In the genomic region with DNA sequence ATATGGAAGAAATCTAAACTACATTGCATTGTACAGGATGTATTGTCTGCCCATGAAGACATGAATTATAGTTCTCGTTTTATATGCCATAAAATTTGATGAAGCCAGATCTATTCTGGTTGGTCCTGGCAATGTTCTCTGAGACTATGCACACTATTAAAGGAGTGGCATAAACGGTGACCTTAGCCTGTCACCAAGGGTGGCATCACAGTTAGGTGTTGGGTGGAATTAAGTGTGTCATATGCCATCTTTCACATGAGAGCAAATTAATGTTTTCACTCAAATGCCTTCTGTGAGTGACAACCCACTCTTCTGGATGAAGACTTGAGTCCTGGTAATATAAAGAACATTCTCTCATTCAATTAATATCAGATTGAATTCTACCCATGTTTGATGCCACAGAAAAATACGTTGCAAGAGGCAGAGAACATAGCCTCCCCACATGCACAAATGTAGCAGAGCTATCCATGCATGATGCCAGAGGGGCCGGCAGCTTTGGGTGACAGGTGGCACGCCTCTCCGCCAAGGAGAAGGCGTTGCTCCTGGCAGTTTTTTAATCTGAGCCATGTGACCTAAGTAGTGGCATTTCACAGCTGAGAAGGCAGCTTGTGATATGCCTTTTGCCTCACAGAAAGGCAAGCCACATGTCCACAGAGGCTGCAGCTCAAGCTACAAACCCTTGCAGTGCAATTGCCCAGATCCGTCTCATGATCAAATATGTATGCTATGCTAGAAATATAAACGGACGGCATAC, we compare ENCODE assay signal across 11 mouse cellular contexts. TPM values are rescaled to one million over a fixed set of nuclear protein-coding genes. Genes with fewer than 3 reads are reported as not detected.
DNase-seq lines count a peak whose midpoint lies in the region; ATAC-seq and TF ChIP-seq lines count a peak whose summit lies in the region.
"Had no signal": no experiment of that assay in that cellular context is flagged by ENCODE, and none has a peak within 500 bp of the region (broad histone marks: within the 10 kb centered on the region; RNA-seq: fewer than 3 reads in every experiment).

No protein-coding gene starts in this region.

- no peaks in the 10 kb centered on the region for H3K4me1 ChIP-seq in midbrain, embryonic 13.5 days (replicated peaks)
- no peaks in the 10 kb centered on the region for H3K4me1 ChIP-seq in midbrain, embryonic 16.5 days (ENCODE audit: control insufficient read depth, insufficient read depth, low read length)
- no peaks in the 10 kb centered on the region for H3K4me1 ChIP-seq in stomach, postnatal 0 days (replicated peaks; ENCODE audit: control insufficient read depth, insufficient read depth)
- H3K4me1 ChIP-seq: kidney, embryonic 15.5 days had no signal

- no peaks in the 10 kb centered on the region for H3K36me3 ChIP-seq in midbrain, embryonic 13.5 days
- no peaks in the 10 kb centered on the region for H3K36me3 ChIP-seq in midbrain, embryonic 16.5 days (ENCODE audit: control insufficient read depth, insufficient read depth, low read length)
- H3K36me3 ChIP-seq in stomach, postnatal 0 days (ENCODE audit: control insufficient read depth, insufficient read depth, low read length), result no peaks in the 10 kb centered on the region
- H3K36me3 ChIP-seq: kidney, embryonic 15.5 days had no signal

- H3K4me2 ChIP-seq in midbrain, embryonic 13.5 days (replicated peaks), result no peak overlapping the region
- no peak overlapping the region for H3K4me2 ChIP-seq in midbrain, embryonic 16.5 days (ENCODE audit: low read length)
- no peak overlapping the region for H3K4me2 ChIP-seq in stomach, postnatal 0 days (replicated peaks; ENCODE audit: low read depth)
- H3K4me2 ChIP-seq: kidney, embryonic 15.5 days had no signal

- ATAC-seq in midbrain, embryonic 13.5 days, result peak; percentile 50; the same call in 1 of the 2 replicates
- ATAC-seq in midbrain, embryonic 16.5 days, result no peak
- ATAC-seq in stomach, postnatal 0 days (ENCODE audit: low FRiP score, low TSS enrichment), result no peak

- WGBS in midbrain, embryonic 13.5 days, result 78% methylated on average over 10 of the region's 10 CpGs
- 68% methylated on average over 10 of the region's 10 CpGs for WGBS in midbrain, embryonic 16.5 days
- WGBS in stomach, postnatal 0 days, result 67% methylated on average over 10 of the region's 10 CpGs

- no peaks in the 10 kb centered on the region for H3K27me3 ChIP-seq in midbrain, embryonic 13.5 days
- no peaks in the 10 kb centered on the region for H3K27me3 ChIP-seq in midbrain, embryonic 16.5 days (ENCODE audit: control insufficient read depth, insufficient read depth, low read depth, low read length)
- H3K27me3 ChIP-seq in stomach, postnatal 0 days (ENCODE audit: control insufficient read depth, insufficient read depth, low read length), result no peaks in the 10 kb centered on the region
- H3K27me3 ChIP-seq: CH12.LX; kidney, embryonic 15.5 days had no signal

- TF ChIP-seq EP300 in stomach, postnatal 0 days (optimal IDR thresholded peaks at IDR 0.05), result no peak

- H3K9ac ChIP-seq in midbrain, embryonic 13.5 days (replicated peaks), result no peak overlapping the region
- no peak overlapping the region for H3K9ac ChIP-seq in midbrain, embryonic 16.5 days (ENCODE audit: low read depth, low read length)
- no peak overlapping the region for H3K9ac ChIP-seq in stomach, postnatal 0 days (ENCODE audit: low read length)
- H3K9ac ChIP-seq: kidney, embryonic 15.5 days had no signal

- TF ChIP-seq CTCF in stomach, postnatal 0 days (IDR thresholded peaks at IDR 0.05; ENCODE audit: low read depth), result no peak

- no peaks in the 10 kb centered on the region for H3K9me3 ChIP-seq in midbrain, embryonic 13.5 days
- H3K9me3 ChIP-seq in midbrain, embryonic 16.5 days (replicated peaks; ENCODE audit: control insufficient read depth, low read length, poor library complexity, severe bottlenecking), result no peaks in the 10 kb centered on the region
- H3K9me3 ChIP-seq in stomach, postnatal 0 days (ENCODE audit: control insufficient read depth, low read length), result no peaks in the 10 kb centered on the region
- H3K9me3 ChIP-seq: kidney, embryonic 15.5 days had no signal

- peak; percentile 41 to 64 for DNase-seq in frontal cortex, postnatal 36 days (ENCODE audit: low spot score in 2 of 2)
- DNase-seq in left cerebral cortex, adult 11 months (ENCODE audit: low spot score), result peak; percentile 38
- peak; percentile 52 for DNase-seq in right cerebral cortex, postnatal 4 days
- no peak for DNase-seq in adrenal gland, adult 18-20 months (ENCODE audit: low spot score in 2 of 2)
- DNase-seq in stomach, postnatal 0 days (ENCODE audit: low spot score), result no peak
- DNase-seq in spleen, adult 18-20 months, result no peak

- no peak overlapping the region for H3K4me3 ChIP-seq in midbrain, embryonic 13.5 days (replicated peaks)
- no peak overlapping the region for H3K4me3 ChIP-seq in midbrain, embryonic 16.5 days (ENCODE audit: low read depth, low read length)
- no peak overlapping the region for H3K4me3 ChIP-seq in stomach, postnatal 0 days (ENCODE audit: low read depth, low read length)
- H3K4me3 ChIP-seq: kidney, embryonic 15.5 days had no signal

- H3K27ac ChIP-seq in midbrain, embryonic 13.5 days, result no peak overlapping the region
- no peak overlapping the region for H3K27ac ChIP-seq in midbrain, embryonic 16.5 days (ENCODE audit: low read length)
- H3K27ac ChIP-seq in stomach, postnatal 0 days (replicated peaks), result no peak overlapping the region
- H3K27ac ChIP-seq: kidney, embryonic 15.5 days had no signal

RNA-seq across cellular contexts. Expression of gene Grm1, which starts 20.7 kb away (rescaled TPM):
- polyA plus RNA-seq in midbrain, embryonic 13.5 days (2015; fragmentation: Nextera tagmentation; extraction: Ambion mirVana), result 2.7 and 3.0 TPM in 2 replicates
- 14.4 and 18.1 TPM in 2 replicates for polyA plus RNA-seq in midbrain, embryonic 16.5 days (2015; fragmentation: Nextera tagmentation; extraction: Ambion mirVana)
- total RNA-seq in adrenal gland, adult 18-20 months (2021), result not detected
- polyA plus RNA-seq in stomach, postnatal 0 days (2015; fragmentation: Nextera tagmentation; extraction: Ambion mirVana), result not detected in 2 replicates
- total RNA-seq: CH12.LX had no signal
- polyA plus RNA-seq: liver, embryonic 16.5 days had no signal

Comparison
In these comparisons a context has a peak if more than half of its experiments do, and no peak if none do; other contexts are left out.
1. DNase-seq: peak in frontal cortex, postnatal 36 days (2 of 2), left cerebral cortex, adult 11 months (single experiment) and right cerebral cortex, postnatal 4 days (single experiment); none in adrenal gland, adult 18-20 months (0 of 2), stomach, postnatal 0 days (single experiment) and spleen, adult 18-20 months (0 of 2).